Mouse (Mus musculus): Measurements from ENCODE around the gene Dnase1. TPM values are rescaled to one million over a fixed set of nuclear protein-coding genes. Genes with fewer than 3 reads are reported as not detected.

Gene Dnase1
- not detected in 2 replicates for polyA plus RNA-seq (2012; ENCODE audit: low replicate concordance)

DNA sequence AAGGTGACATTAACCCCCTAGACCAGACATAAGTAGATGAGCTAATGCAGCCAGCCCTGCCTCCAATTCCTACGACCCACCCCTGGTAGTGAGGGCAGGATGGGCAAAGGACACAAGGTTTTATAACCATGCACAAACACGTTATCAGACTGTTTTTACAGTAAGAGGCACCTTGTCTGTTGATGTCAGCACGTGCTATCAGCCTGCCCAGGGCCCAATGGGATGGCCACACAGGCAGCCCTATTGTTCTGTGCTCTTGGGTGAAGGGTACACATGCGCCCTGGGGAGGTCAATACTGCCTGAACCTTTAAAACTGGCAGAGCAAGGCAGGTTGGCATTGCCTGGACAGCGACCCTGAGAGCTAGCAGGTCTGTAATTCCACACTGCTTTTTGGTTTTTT lies at the start of gene Dnase1:
Dnase1 (plus strand) TSS at position 136 of the 400 bp plus-strand sequence.

DNA sequence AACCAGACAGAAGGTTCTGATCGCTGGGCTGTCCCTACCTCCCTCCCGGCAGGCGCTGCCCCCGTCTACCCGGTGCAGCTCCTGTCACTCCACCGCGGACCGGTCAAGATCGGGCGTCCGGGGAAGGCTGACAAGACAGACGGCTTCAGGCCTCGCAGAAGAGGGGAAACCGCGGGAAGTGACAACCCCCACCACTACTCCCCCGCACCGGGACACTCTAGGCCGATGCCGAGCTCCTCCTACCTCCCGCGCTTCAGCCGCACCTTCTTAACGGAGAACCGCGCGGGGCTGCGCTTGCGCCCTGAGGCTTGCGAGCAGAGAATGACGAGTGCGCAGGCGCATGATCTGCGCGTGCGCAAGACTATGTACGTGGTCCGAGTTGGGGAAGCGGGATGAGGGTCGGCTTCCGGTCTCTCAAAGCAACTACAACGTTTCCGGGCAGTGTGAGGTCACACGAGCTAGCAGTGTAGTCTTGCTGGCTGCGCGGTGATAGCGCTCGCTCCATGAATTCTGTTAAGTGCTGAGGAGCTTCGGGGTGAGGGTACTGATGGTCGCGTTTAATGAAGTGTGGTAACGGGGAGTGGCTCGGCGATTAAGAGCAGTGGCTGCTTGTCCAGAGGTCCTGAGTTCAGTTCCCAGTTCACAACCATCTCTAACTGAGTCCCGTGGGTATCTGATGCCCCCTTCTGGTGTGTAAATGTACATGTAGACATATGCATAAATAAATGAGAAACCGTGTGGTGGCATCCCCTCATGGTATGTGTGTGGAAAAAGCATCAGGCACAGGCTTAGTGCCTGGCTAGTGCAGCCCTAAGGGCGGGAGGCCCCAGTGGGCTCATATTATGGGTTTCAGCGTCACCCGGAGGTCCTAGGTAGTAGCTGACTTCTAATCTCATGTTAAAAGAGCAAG lies 33.0 kb upstream of the Dnase1 start, which contains the start of gene Slx4:
Slx4 (minus strand) TSS at position 282 of the 910 bp plus-strand sequence.

GRCm38 (mm10) chr16:4077384-4078061 lies 40.8 kb downstream of the Dnase1 start, which contains the start of gene Trap1:
Trap1 (minus strand) TSS chr16:4077827.

Other genes with a start within 250 kb of the Dnase1 start
- gene Olfr15, start 206.1 kb upstream of the Dnase1 start, polyA plus RNA-seq (2012; ENCODE audit: low replicate concordance) = 0.02 TPM in 1 of 2 replicates, not detected in the other
- gene Zfp174, start 189.7 kb upstream of the Dnase1 start, polyA plus RNA-seq (2012; ENCODE audit: low replicate concordance) = 0.16 and 0.18 TPM in 2 replicates
- gene Naa60, start 164.6 kb upstream of the Dnase1 start, polyA plus RNA-seq (2012; ENCODE audit: low replicate concordance) = 21.8 and 50.6 TPM in 2 replicates
- 5.6 and 6.4 TPM in 2 replicates for gene Zfp597, start 152.4 kb upstream of the Dnase1 start, polyA plus RNA-seq (2012; ENCODE audit: low replicate concordance)
- not detected in 2 replicates for gene Gm20695, start 152.3 kb upstream of the Dnase1 start, polyA plus RNA-seq (2012; ENCODE audit: low replicate concordance)
- 23.8 and 28.9 TPM in 2 replicates for gene 1700037C18Rik, start 128.3 kb upstream of the Dnase1 start, polyA plus RNA-seq (2012; ENCODE audit: low replicate concordance)
- 14.0 and 40.7 TPM in 2 replicates for gene Cluap1, start 128.1 kb upstream of the Dnase1 start, polyA plus RNA-seq (2012; ENCODE audit: low replicate concordance)
- gene Nlrc3, start 60.3 kb upstream of the Dnase1 start, polyA plus RNA-seq (2012; ENCODE audit: low replicate concordance) = 0.25 and 0.74 TPM in 2 replicates
- 16.2 and 40.7 TPM in 2 replicates for gene Slx4, start 33.2 kb upstream of the Dnase1 start, polyA plus RNA-seq (2012; ENCODE audit: low replicate concordance)
- gene Trap1, start 40.9 kb downstream of the Dnase1 start, polyA plus RNA-seq (2012; ENCODE audit: low replicate concordance) = 228 and 241 TPM in 2 replicates
- gene Crebbp, start 177.1 kb downstream of the Dnase1 start, polyA plus RNA-seq (2012; ENCODE audit: low replicate concordance) = 9.8 and 21.4 TPM in 2 replicates